Mouse (Mus musculus): ENCODE data around the gene Adrm1. TPM values are rescaled to one million over a fixed set of nuclear protein-coding genes. Genes with fewer than 3 reads are reported as not detected.
"Not testable (repeated sequence)": the region's sequence is repeated elsewhere in the genome, so short reads cannot be mapped to it uniquely, and the experiment has no call there.

Gene Adrm1
- polyA plus RNA-seq, 1 experiment from 2014 or later: 271 TPM

DNA sequence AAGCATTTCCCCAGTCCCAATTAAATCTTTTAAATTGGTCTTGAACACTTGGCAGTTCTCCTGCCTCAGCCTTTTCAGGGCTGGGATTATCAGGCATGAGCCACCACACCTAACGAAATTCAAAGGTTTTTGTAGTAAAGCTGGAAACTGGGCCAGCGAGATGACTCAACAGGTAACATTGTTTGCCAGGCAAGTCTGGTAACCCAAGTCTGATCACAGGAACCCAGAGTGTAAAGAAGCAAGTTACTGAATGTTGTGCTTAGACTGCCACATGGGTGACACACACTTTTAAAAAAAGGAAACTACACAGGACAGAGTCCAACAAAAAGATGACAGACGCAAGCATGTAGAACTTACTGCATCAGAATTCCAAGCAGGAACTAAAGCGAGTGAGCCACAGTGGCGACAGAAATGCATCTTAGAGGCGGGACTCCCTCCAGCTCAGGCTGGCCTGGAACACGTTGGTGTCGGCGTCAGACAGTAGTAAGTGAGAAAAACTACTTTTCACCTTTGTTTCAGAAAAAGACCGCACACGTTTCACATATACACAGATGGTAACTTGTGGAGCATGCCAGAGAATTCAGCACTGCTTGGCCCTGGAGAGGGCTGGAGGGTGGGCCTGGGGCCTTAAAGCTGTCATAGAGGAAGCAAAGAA, 1.0 kb upstream of the Adrm1 start:
- peaks cover 28% of the 10 kb centered on the region for H3K36me3 ChIP-seq (replicated peaks)
- WGBS: 90% methylated on average over 11 of the region's 11 CpGs
- H3K27ac ChIP-seq: peak overlapping the region; percentile 96
- no peaks in the 10 kb centered on the region for H3K9me3 ChIP-seq
- H3K4me3 ChIP-seq: peak overlapping the region; percentile 95; the same call in 1 of the 2 replicates
- peaks cover 28% of the 10 kb centered on the region for H3K4me1 ChIP-seq
- no peaks in the 10 kb centered on the region for H3K27me3 ChIP-seq (ENCODE audit: poor library complexity, severe bottlenecking)
- no peak for DNase-seq (ENCODE audit: extremely low spot score, low spot score)

DNA sequence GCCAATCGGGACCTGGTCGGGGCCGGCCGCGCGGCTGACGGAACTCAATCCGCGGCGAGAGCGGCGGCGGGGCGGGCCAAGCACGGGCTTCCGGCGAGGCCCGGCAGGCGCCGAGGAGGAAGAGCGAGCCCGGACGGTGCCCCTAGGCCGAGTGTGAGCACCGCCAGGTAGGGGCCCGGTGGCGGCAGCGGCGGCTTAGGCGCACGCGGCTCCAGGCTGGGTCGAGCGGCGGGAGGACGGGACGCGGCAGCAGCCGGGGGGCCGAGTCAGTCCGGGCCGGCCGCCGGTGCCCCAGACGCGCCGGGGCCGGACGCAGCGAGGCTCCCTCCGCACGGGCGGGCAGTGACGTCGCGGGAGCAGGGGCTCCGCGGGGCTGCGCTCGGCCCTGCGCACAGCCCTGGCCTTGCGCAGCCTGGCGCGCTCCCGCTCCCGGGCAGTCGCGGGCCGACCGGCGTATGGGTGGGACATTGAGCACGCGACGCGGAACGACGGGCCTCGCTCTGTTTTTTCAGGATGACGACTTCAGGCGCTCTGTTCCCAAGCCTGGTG, 311 bp downstream of the Adrm1 start:
- Histone ChIP-seq H3K4me3 (peak overlapping the region; percentile 95), H3K27ac (peak overlapping the region; percentile 96), H3K36me3 (replicated peaks) (peaks cover 41% of the 10 kb centered on the region), H3K4me1 (peaks cover 28% of the 10 kb centered on the region), H3K27me3 (ENCODE audit: poor library complexity, severe bottlenecking) (no peaks in the 10 kb centered on the region), H3K9me3 (no peaks in the 10 kb centered on the region)
- WGBS: under 1% methylated on average over 80 of the region's 80 CpGs
- no peak for DNase-seq (ENCODE audit: extremely low spot score, low spot score)

DNA sequence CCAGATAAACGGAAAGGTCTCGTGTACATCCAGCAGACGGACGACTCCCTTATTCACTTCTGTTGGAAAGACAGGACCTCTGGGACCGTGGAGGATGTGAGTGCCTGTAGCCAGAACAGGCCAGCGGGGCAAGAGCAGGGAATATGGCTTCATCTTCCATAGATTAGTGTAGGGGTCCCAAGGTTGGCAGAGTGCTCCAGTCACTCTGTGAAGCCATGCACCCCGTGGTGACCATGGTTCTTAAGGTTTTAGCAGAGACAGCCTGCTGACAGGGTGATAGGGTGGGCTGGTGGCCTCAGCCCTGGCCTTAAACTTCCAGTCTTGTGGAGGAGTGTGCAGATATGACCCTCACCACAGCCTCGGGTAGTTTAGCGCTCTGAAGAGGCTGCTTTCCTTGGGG, 867 bp downstream of the Adrm1 start:
- peaks cover 28% of the 10 kb centered on the region for H3K4me1 ChIP-seq
- H3K36me3 ChIP-seq (replicated peaks): peaks cover 46% of the 10 kb centered on the region
- no peaks in the 10 kb centered on the region for H3K27me3 ChIP-seq (ENCODE audit: poor library complexity, severe bottlenecking)
- DNase-seq (ENCODE audit: extremely low spot score, low spot score): no peak
- H3K9me3 ChIP-seq: no peaks in the 10 kb centered on the region
- H3K4me3 ChIP-seq: peak overlapping the region; percentile 95
- WGBS: 7% methylated on average over 9 of the region's 9 CpGs
- H3K27ac ChIP-seq: peak overlapping the region; percentile 96

DNA sequence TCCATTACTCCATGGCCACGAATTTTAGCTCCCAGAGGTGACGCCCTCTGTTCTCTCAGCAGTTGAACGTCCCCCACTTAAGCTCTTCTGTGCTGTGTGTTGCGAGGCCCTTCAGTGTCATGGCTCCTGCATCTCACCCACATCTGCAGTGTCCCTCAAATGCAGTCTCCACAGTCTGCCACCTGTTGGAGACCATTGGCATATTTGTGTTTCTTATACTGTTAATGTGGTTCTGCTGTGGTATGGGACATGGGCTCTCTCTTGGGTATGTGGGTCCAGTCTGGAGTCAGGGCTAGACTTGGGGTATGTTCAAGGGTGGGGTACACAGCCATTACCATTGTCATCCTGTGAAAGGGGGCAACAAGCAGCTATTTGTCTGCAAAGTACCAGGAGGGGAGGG, 1.9 kb downstream of the Adrm1 start:
- WGBS: 85% methylated on average over 4 of the region's 4 CpGs
- peaks cover 56% of the 10 kb centered on the region for H3K36me3 ChIP-seq (replicated peaks)

DNA sequence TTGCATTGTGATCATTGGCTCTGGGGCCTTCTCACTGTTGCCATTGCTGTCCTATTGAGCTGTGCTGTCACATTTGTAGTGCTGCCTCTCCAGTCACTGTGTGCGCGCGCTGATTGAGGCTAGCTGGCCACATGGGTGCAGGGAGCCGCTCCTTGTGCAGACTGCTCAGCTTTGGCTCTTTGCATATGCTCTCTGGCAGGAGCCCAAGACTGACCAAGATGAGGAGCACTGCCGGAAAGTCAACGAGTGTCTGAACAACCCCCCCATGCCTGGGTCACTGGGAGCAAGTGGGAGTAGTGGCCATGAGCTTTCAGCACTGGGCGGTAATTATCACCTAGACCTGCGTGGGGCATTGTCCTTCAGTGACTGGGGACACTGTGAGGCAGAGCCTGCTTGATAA, 2.4 kb downstream of the Adrm1 start:
- peaks cover 62% of the 10 kb centered on the region for H3K36me3 ChIP-seq (replicated peaks)
- peak overlapping the region; percentile 95; the same call in 1 of the 2 replicates for H3K4me3 ChIP-seq
- WGBS: 94% methylated on average over 8 of the region's 8 CpGs
- H3K9me3 ChIP-seq; H3K27ac ChIP-seq; DNase-seq (ENCODE audit: extremely low spot score, low spot score); H3K27me3 ChIP-seq (ENCODE audit: poor library complexity, severe bottlenecking): not testable (repeated sequence)
- H3K4me1 ChIP-seq: peaks cover 28% of the 10 kb centered on the region

More for the DNA sequence above, 1.9 kb downstream of the Adrm1 start:
- Histone ChIP-seq H3K4me1 (peaks cover 28% of the 10 kb centered on the region), H3K4me3 (peak overlapping the region; percentile 95), H3K27ac (peak overlapping the region; percentile 96; the same call in 1 of the 2 replicates), H3K27me3 (ENCODE audit: poor library complexity, severe bottlenecking) (no peaks in the 10 kb centered on the region), H3K9me3 (no peaks in the 10 kb centered on the region)
- no peak for DNase-seq (ENCODE audit: extremely low spot score, low spot score)

DNA sequence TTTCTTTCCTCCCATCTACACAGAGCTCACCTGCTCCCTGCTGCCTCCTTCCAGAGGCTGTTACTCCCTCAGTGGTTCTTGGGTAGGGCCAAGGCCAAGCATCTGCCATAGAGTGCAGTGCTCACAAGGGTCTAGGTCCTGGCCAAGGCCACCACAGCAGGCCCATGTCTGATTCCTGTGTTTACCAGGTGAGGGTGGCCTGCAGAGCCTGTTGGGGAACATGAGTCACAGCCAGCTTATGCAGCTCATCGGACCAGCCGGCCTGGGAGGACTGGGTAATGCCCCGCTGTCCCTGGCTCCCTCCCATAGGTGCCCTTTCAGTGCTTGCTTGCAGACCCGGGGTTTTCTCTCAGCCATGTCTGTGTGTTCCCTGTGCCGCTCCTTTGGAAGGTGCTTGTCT, 2.8 kb downstream of the Adrm1 start:
- Histone ChIP-seq H3K27ac (no peak overlapping the region), H3K4me3 (no peak overlapping the region; the same call in 1 of the 2 replicates), H3K9me3 (no peaks in the 10 kb centered on the region), H3K27me3 (ENCODE audit: poor library complexity, severe bottlenecking) (no peaks in the 10 kb centered on the region), H3K36me3 (replicated peaks) (peaks cover 66% of the 10 kb centered on the region), H3K4me1 (peaks cover 28% of the 10 kb centered on the region)
- no peak for DNase-seq (ENCODE audit: extremely low spot score, low spot score)
- WGBS: 94% methylated on average over 5 of the region's 5 CpGs

DNA sequence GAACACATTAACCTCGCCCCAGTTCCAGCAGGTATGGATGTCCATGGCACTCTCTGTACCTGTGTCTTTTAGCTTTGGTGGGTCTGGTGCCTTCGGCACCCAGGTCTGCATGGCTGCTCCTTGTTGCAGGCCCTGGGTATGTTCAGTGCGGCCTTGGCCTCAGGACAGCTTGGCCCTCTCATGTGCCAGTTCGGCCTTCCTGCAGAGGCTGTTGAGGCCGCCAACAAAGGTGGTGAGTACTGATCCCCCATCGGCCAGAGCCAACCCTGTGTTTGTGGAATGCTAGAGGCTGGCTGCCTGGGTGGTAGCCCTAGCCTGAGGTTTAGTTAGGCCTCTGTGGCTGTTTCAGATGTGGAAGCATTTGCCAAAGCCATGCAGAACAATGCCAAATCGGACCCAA, 4.4 kb downstream of the Adrm1 start:
- no peaks in the 10 kb centered on the region for H3K27me3 ChIP-seq (ENCODE audit: poor library complexity, severe bottlenecking)
- H3K9me3 ChIP-seq: no peaks in the 10 kb centered on the region
- peaks cover 82% of the 10 kb centered on the region for H3K36me3 ChIP-seq (replicated peaks)
- H3K4me1 ChIP-seq: peaks cover 26% of the 10 kb centered on the region
- 90% methylated on average over 7 of the region's 7 CpGs for WGBS
- no peak for DNase-seq (ENCODE audit: extremely low spot score, low spot score)
- H3K4me3 ChIP-seq: no peak overlapping the region
- H3K27ac ChIP-seq: no peak overlapping the region

DNA sequence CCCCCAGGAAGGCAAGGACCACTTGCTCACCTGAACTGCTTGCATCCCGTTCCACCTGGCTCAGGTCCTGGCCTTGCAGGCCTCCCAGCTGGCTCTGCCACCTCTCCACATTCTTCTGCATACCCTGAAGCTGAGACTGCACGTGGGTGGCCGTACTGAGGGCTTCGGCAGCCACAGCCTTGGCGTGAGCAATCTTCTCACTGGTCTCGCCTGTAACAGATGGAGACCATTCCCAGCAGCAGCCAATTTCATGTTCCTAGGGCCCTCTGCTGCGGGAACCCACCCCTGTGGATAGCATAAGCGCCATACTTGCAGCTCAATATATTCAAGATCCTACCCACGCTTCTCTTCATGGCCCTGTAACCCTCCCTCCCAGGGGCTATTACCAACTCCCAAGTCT, 10.3 kb downstream of the Adrm1 start:
- 84% methylated on average over 9 of the region's 9 CpGs for WGBS

DNA sequence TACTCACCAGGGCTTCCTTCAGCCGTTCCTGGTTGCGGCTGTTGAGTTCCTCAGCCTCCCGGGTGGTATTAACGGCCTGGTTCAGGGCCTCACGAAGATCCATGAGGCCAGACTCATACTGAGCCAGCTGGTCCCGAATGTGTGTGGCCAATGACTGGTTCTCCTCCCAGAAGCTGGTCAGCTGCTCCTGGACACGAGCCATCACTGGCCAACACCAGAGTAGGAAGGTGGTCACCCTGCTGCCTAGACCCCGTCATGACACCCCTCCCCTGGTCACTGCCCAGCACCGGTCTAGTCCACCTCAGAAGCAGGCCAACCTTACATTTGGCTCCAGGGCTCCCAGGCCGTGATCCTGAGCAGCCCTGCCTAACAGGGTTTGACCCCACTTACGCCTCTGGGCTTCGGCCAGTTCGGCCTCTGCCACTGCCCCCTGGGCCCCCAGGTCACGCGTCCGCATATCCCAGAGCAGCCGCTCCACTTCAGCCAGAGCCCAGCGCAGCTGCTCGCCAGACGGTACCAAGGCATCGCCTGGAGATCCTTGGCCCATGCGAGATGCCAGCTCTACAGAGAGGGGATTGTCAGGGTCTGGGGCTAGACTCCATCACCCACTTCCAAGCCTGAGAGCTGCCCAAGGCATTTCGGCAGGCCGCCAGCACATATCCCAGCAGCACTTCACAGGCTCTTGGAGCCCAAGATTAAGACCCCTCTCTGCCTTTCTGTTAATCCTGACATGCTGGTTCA, 12.9 kb downstream of the Adrm1 start:
- H3K36me3 ChIP-seq (replicated peaks): peaks cover 72% of the 10 kb centered on the region
- WGBS: 90% methylated on average over 24 of the region's 24 CpGs

More for the DNA sequence above, 10.3 kb downstream of the Adrm1 start:
- Histone ChIP-seq H3K27me3 (ENCODE audit: poor library complexity, severe bottlenecking) (no peaks in the 10 kb centered on the region), H3K36me3 (replicated peaks) (peaks cover 77% of the 10 kb centered on the region), H3K27ac (no peak overlapping the region), H3K9me3 (no peaks in the 10 kb centered on the region), H3K4me1 (no peaks in the 10 kb centered on the region), H3K4me3 (no peak overlapping the region)
- no peak for DNase-seq (ENCODE audit: extremely low spot score, low spot score)

DNA sequence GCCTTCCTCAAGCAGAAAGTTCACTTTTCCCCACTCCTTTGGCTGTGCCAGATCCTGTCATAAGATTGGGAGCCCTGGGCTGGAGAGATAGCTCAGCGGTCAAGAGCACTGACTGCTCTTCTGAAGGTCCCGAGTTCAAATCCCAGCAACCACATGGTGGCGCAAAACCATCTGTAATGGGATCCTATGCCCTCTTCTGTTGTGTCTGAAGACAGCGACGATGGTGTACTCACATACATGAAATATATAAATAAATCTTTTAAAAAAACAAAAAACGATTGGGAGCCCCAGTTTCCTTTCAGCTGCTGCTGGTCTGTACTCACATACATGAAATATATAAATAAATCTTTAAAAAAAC, 13.4 kb downstream of the Adrm1 start:
- no peaks in the 10 kb centered on the region for H3K4me1 ChIP-seq
- DNase-seq (ENCODE audit: extremely low spot score, low spot score): no peak
- no peaks in the 10 kb centered on the region for H3K9me3 ChIP-seq
- 87% methylated on average over 6 of the region's 6 CpGs for WGBS
- peaks cover 68% of the 10 kb centered on the region for H3K36me3 ChIP-seq (replicated peaks)
- H3K27me3 ChIP-seq (ENCODE audit: poor library complexity, severe bottlenecking): no peaks in the 10 kb centered on the region
- no peak overlapping the region for H3K27ac ChIP-seq
- H3K4me3 ChIP-seq: no peak overlapping the region

More for the DNA sequence above, 12.9 kb downstream of the Adrm1 start:
- DNase-seq (ENCODE audit: extremely low spot score, low spot score): no peak
- no peak overlapping the region for H3K27ac ChIP-seq
- no peak overlapping the region for H3K4me3 ChIP-seq
- no peaks in the 10 kb centered on the region for H3K4me1 ChIP-seq
- no peaks in the 10 kb centered on the region for H3K9me3 ChIP-seq
- no peaks in the 10 kb centered on the region for H3K27me3 ChIP-seq (ENCODE audit: poor library complexity, severe bottlenecking)

DNA sequence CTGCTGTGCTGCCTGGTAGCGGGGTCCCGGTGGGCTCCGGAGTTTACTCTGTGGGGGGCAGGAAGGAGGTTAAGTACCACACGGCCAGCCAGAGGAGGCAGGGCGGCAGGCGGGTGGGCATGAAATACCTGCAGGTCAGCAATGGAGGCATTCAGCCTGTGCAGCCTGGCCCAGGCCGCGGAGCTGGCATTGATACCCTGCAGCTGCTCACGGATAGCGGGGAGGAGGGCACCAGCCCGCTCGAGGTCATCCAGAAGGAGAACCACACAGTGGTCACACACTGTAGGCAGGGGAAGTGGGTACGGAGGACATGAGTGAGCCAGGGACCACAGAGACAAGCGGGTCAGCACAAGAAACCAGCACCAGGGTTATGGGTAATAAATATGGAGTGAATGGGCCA, 14.4 kb downstream of the Adrm1 start:
- Histone ChIP-seq H3K4me3 (no peak overlapping the region), H3K27ac (no peak overlapping the region), H3K4me1 (no peaks in the 10 kb centered on the region), H3K9me3 (no peaks in the 10 kb centered on the region), H3K27me3 (ENCODE audit: poor library complexity, severe bottlenecking) (no peaks in the 10 kb centered on the region), H3K36me3 (replicated peaks) (peaks cover 66% of the 10 kb centered on the region)
- DNase-seq (ENCODE audit: extremely low spot score, low spot score): no peak
- 93% methylated on average over 14 of the region's 14 CpGs for WGBS

DNA sequence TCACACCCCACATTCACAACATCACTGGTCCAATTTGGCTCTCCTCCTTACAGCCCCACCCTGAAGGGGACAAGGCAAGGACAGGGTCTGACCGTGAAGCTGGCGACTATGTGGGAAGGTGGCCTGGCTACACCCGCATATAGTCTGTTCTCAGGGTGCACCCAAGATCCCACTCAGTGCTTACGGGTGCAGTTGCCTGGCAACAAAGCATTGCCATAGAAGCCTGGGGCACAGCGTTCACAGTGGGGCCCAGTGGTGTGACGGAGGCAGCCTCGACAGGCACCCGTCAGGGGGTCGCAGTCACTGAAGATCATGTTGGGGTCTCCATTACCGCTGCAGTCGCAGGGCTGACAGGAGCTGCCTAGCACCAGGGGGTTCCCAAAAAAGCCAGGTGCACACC, 16.1 kb downstream of the Adrm1 start:
- no peak for DNase-seq (ENCODE audit: extremely low spot score, low spot score)
- Histone ChIP-seq H3K4me3 (no peak overlapping the region), H3K9me3 (no peaks in the 10 kb centered on the region), H3K27me3 (ENCODE audit: poor library complexity, severe bottlenecking) (no peaks in the 10 kb centered on the region), H3K27ac (no peak overlapping the region), H3K36me3 (replicated peaks) (peaks cover 66% of the 10 kb centered on the region), H3K4me1 (no peaks in the 10 kb centered on the region)
- 91% methylated on average over 11 of the region's 11 CpGs for WGBS

All from forebrain, embryonic 10.5 days (tissue).